Mouse (Mus musculus): ENCODE data around the gene Sh3rf1.

DNA sequence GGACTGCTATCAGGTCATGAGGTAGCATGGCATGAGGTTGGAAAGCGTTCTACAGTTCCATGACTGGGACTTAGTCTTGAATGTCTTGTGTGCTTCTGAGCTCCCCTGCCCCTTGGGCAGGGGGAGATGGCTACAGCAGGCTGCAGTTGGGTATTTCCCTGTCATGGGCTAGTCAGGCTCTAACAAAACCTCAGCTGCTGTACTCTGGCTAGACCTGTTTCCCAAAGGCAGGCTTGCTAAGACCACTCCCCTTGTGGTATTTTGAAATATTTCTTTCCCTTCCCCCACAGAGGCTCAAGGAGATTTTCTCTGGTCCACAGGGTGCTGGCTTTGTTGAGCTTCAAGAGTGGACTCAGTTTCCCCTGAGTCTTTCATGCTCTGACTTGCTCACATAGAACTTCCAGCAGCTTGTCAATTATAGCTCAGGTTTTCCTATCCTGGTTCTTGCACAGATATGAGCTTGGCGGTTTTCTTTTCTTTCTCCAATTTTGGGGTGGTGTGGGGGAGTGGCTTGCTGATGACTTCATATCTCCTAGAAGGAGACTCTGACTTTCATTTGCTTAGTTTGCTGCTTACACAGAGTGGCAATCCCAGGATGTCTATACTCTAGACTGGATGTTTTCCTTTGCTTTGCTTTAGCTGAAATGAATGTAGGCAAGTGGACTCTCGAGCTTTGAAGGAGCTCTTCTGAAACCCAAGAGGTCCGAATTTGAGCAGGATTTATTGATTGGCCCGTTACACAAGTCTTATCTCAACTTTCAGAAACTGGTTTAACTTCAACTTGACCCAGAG lies 20.4 kb upstream of the Sh3rf1 start:
- TF ChIP-seq CTCF (IDR thresholded peaks at IDR 0.05; ENCODE audit: insufficient read depth, low read length) = no peak
- no peak for TF ChIP-seq POLR2A (IDR thresholded peaks at IDR 0.05; ENCODE audit: borderline replicate concordance, extremely low read depth, low read depth, low read length)

Measured in lung, adult 2 months (tissue).